Mouse (Mus musculus): Measurements from ENCODE around the gene Fam102a. TPM values are rescaled to one million over a fixed set of nuclear protein-coding genes. Genes with fewer than 3 reads are reported as not detected.

Fam102a gene
- total and polyA plus RNA-seq, 2 experiments from 2014 or later = 8.2 to 25.4 TPM

DNA sequence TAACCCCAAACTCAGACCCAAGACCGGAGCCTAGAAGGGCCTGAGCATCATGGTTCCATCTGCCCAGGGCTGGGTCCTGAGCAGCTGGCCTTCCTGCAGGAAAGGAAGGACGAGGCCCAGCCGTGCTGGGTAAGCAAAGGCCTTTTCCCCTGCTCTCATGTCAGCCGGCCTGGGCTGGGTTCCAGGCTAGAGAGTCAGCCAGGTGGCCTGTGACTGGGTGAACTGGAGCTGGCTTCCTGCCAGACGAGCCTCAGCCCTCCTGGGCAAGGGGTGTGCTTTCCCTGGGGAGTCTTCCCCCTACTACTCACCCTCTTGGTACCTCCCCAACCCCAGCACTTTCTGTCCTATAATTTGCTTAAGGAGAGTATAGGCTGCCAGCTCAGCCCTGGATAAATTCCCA, 33.0 kb downstream of the Fam102a start:
- TF ChIP-seq CTCF (IDR thresholded peaks at IDR 0.05; ENCODE audit: low read depth) = no peak
- no peak overlapping the region for H3K27ac ChIP-seq
- peaks cover 46% of the 10 kb centered on the region for H3K36me3 ChIP-seq (ENCODE audit: insufficient read depth, low read length)
- no peak overlapping the region for H3K4me2 ChIP-seq (ENCODE audit: low read depth, low read length)
- H3K4me1 ChIP-seq (ENCODE audit: insufficient read depth, low read length) = peaks cover 11% of the 10 kb centered on the region
- no peak overlapping the region for H3K4me3 ChIP-seq (ENCODE audit: low read length)
- WGBS = 45% methylated on average over 5 of the region's 5 CpGs
- H3K27me3 ChIP-seq (ENCODE audit: insufficient read depth, low read length) = no peaks in the 10 kb centered on the region
- no peaks in the 10 kb centered on the region for H3K9me3 ChIP-seq (ENCODE audit: low read length)
- H3K9ac ChIP-seq (replicated peaks; ENCODE audit: low read length) = no peak overlapping the region
- ATAC-seq (no peak), DNase-seq (ENCODE audit: low spot score) (no peak)

DNA sequence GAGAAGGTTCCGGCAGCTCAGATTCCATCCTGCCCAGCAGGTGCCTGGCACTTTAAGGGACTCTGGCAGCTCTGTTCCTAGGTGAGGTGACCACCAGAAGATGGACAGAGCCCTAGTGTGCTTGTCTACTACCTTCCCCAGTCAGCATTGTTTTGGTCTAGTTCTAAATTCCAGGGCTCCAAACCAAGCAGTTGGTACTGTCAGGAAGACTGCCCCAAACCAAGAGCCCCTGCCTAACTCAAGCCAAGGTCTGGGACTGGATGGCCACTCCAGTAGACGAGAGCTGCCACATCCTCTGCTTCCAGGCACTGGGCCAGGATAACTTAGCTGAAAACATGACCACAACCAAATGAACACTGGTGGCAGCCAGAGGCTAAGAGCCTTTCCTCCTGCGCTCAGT, 33.8 kb downstream of the Fam102a start:
- DNase-seq (ENCODE audit: low spot score) = no peak
- Histone ChIP-seq H3K9me3 (ENCODE audit: low read length) (no peaks in the 10 kb centered on the region), H3K4me1 (ENCODE audit: insufficient read depth, low read length) (peaks cover 11% of the 10 kb centered on the region), H3K4me3 (ENCODE audit: low read length) (no peak overlapping the region), H3K36me3 (ENCODE audit: insufficient read depth, low read length) (peaks cover 39% of the 10 kb centered on the region), H3K27ac (no peak overlapping the region), H3K4me2 (ENCODE audit: low read depth, low read length) (no peak overlapping the region), H3K27me3 (ENCODE audit: insufficient read depth, low read length) (no peaks in the 10 kb centered on the region), H3K9ac (replicated peaks; ENCODE audit: low read length) (no peak overlapping the region)
- TF ChIP-seq CTCF (IDR thresholded peaks at IDR 0.05; ENCODE audit: low read depth) = no peak
- no peak for ATAC-seq
- 77% methylated on average over 3 of the region's 3 CpGs for WGBS

GRCm38 (mm10) chr2:32570698-32571494, 35.8 kb downstream of the Fam102a start, which contains the start of gene Dpm2:
Gene Dpm2, plus strand, starts transcription at chr2:32570858.
- Histone ChIP-seq H3K27ac (peak within 1 kb of the TSS; percentile 79), H3K4me1 (ENCODE audit: insufficient read depth, low read length) (peaks cover 15% of the 10 kb centered on the region), H3K4me3 (ENCODE audit: low read length) (peak within 1 kb of the TSS; percentile 68), H3K9me3 (ENCODE audit: low read length) (no peaks in the 10 kb centered on the region), H3K27me3 (ENCODE audit: insufficient read depth, low read length) (no peaks in the 10 kb centered on the region), H3K36me3 (ENCODE audit: insufficient read depth, low read length) (peaks cover 30% of the 10 kb centered on the region), H3K9ac (replicated peaks; ENCODE audit: low read length) (peak within 1 kb of the TSS; percentile 84), H3K4me2 (ENCODE audit: low read depth, low read length) (peak within 1 kb of the TSS; percentile 98)
- 1% methylated on average over 36 of the region's 36 CpGs for WGBS
- peak; percentile 85 for ATAC-seq
- no peak for TF ChIP-seq CTCF (IDR thresholded peaks at IDR 0.05; ENCODE audit: low read depth)
- peak; percentile 97 for DNase-seq (ENCODE audit: low spot score)

- DNase-seq (ENCODE audit: low spot score) = no peak
- WGBS = 90% methylated on average over 11 of the region's 11 CpGs
These were observed 37.1 kb downstream of the Fam102a start for GRCm38 (mm10) chr2:32572196-32572595.

GRCm38 (mm10) chr2:32574497-32574896, 39.4 kb downstream of the Fam102a start, which contains the start of gene Pip5kl1:
Gene Pip5kl1, plus strand, starts transcription at chr2:32574797.
- DNase-seq (ENCODE audit: low spot score) (no peak), ATAC-seq (no peak)
- Histone ChIP-seq H3K27me3 (ENCODE audit: insufficient read depth, low read length) (no peaks in the 10 kb centered on the region), H3K4me2 (ENCODE audit: low read depth, low read length) (peak within 1 kb of the TSS; percentile 90), H3K4me1 (ENCODE audit: insufficient read depth, low read length) (peaks cover 15% of the 10 kb centered on the region), H3K36me3 (ENCODE audit: insufficient read depth, low read length) (no peaks in the 10 kb centered on the region), H3K4me3 (ENCODE audit: low read length) (peak within 1 kb of the TSS; percentile 48), H3K27ac (peak within 1 kb of the TSS; percentile 73), H3K9ac (replicated peaks; ENCODE audit: low read length) (peak within 1 kb of the TSS; percentile 65), H3K9me3 (ENCODE audit: low read length) (no peaks in the 10 kb centered on the region)
- 77% methylated on average over 6 of the region's 6 CpGs for WGBS
- TF ChIP-seq CTCF (IDR thresholded peaks at IDR 0.05; ENCODE audit: low read depth) = no peak

More at GRCm38 (mm10) chr2:32572196-32572595, 37.1 kb downstream of the Fam102a start:
- Histone ChIP-seq H3K4me2 (ENCODE audit: low read depth, low read length) (peak overlapping the region; percentile 98), H3K27me3 (ENCODE audit: insufficient read depth, low read length) (no peaks in the 10 kb centered on the region), H3K4me3 (ENCODE audit: low read length) (no peak overlapping the region), H3K9me3 (ENCODE audit: low read length) (no peaks in the 10 kb centered on the region), H3K4me1 (ENCODE audit: insufficient read depth, low read length) (peaks cover 15% of the 10 kb centered on the region), H3K36me3 (ENCODE audit: insufficient read depth, low read length) (peaks cover 19% of the 10 kb centered on the region), H3K9ac (replicated peaks; ENCODE audit: low read length) (0 out of 2 replicates have a peak overlapping the region, but pooled peaks have one; percentile 84), H3K27ac (no peak overlapping the region)
- ATAC-seq = no peak
- TF ChIP-seq CTCF (IDR thresholded peaks at IDR 0.05; ENCODE audit: low read depth) = no peak

DNA sequence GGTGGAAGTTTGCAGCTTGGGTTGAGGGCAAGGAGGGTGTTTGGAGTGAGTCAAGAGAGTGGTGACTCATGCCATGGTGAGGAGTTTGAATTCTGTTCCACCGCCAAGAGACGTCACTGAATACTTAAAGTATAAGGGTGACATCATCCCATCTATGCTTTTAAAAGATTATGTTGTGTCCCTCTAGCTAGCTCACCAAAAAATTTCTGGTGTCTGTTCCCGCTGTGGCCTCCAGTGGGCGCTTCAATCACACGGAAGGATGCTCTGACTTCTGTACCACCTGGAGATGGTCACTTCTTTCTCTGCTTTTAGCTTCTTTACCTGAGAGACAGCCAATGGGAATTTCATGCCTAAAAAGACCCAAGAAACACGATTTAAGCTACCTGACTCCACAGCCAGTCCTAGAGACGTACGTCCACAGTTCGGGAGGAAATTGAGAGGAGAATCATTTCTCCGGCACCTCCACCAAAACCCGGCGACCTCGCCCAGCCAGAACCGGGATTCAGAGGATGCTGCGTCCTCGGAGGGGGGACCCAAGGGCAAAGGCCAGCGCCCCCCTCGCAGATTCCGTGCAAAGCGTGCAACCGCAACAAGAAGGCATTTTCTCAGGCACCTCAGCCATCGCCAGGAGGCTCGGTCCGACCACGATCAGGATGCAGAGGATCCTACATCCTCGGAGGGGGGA, 39.9 kb downstream of the Fam102a start:
- Histone ChIP-seq H3K36me3 (ENCODE audit: insufficient read depth, low read length) (no peaks in the 10 kb centered on the region), H3K4me2 (ENCODE audit: low read depth, low read length) (peak overlapping the region; percentile 90), H3K4me3 (ENCODE audit: low read length) (peak overlapping the region; percentile 48), H3K4me1 (ENCODE audit: insufficient read depth, low read length) (peaks cover 15% of the 10 kb centered on the region), H3K27me3 (ENCODE audit: insufficient read depth, low read length) (no peaks in the 10 kb centered on the region), H3K9me3 (ENCODE audit: low read length) (no peaks in the 10 kb centered on the region), H3K27ac (peak overlapping the region; percentile 73), H3K9ac (replicated peaks; ENCODE audit: low read length) (peak overlapping the region; percentile 65)
- peak; percentile 80 for TF ChIP-seq CTCF (IDR thresholded peaks at IDR 0.05; ENCODE audit: low read depth)
- under 1% methylated on average over 26 of the region's 26 CpGs for WGBS
- ATAC-seq (peak; percentile 8; the same call in 1 of the 2 replicates), DNase-seq (ENCODE audit: low spot score) (peak; percentile 80)
